Mouse (Mus musculus) hindbrain, embryonic 15.5 days (tissue): ENCODE results near the gene 5730596B20Rik. TPM values are rescaled to one million over a fixed set of nuclear protein-coding genes. Genes with fewer than 3 reads are reported as not detected.

Experiments used
- ATAC-seq: fragments of 200-750 bp; cut with Nextera tagmentation; 2 replicates; pipeline ENCODE4 v1.8.0; 2017; ENCODE audit warnings: low read depth, moderate number of reproducible peaks, moderate TSS enrichment; ENCODE audit not compliant: low FRiP score
- H3K27ac ChIP-seq: fragments of 300-500 bp; sonication (generic); replicated peaks from 2 replicates; pipeline ENCODE4 v1.5.1; 2015; ENCODE audit warnings: mild to moderate bottlenecking, inconsistent platforms
- H3K27me3 ChIP-seq: fragments of 300-500 bp; sonication (generic); 2 replicates; pipeline ENCODE4 v1.6.1; 2015; ENCODE audit warnings: control low read depth, inconsistent platforms
- H3K36me3 ChIP-seq: fragments of 300-500 bp; sonication (generic); 2 replicates; pipeline ENCODE4 v1.6.1; 2015; ENCODE audit warnings: control low read depth, inconsistent platforms
- H3K4me1 ChIP-seq: fragments of 300-500 bp; sonication (generic); replicated peaks from 2 replicates; pipeline ENCODE4 v1.6.1; 2015; ENCODE audit warnings: control low read depth, inconsistent platforms
- H3K4me2 ChIP-seq: fragments of 300-500 bp; sonication (generic); 2 replicates; pipeline ENCODE4 v1.6.1; 2015; ENCODE audit warnings: moderate library complexity, mild to moderate bottlenecking, inconsistent platforms
- H3K4me3 ChIP-seq: fragments of 300-500 bp; sonication (generic); 2 replicates; pipeline ENCODE4 v1.5.1; 2015; ENCODE audit warnings: mild to moderate bottlenecking, inconsistent platforms
- H3K9ac ChIP-seq: fragments of 300-500 bp; sonication (generic); 2 replicates; pipeline ENCODE4 v1.6.1; 2015; ENCODE audit warnings: inconsistent platforms
- H3K9me3 ChIP-seq: fragments of 300-500 bp; sonication (generic); 2 replicates; pipeline ENCODE4 v1.6.1; 2016; ENCODE audit warnings: control low read depth, inconsistent platforms
- WGBS: fragments of 180-500 bp; shearing (Covaris S2); methylation state at CpG from one replicate; pipeline ENCODE4 v1.1.7; 2015; 5-methylcytosine and 5-hydroxymethylcytosine counted together
- polyA plus RNA-seq: library from polyadenylated mRNA; unstranded; fragments of >200 nt; fragmentation: Nextera tagmentation; extraction: Ambion mirVana; gene quantifications from 2 replicates; pipeline ENCODE4 v1.2.1, GENCODE M21; 2015

Gene 5730596B20Rik
- polyA plus RNA-seq, 1 experiment from 2014 or later = 4.3 TPM

DNA sequence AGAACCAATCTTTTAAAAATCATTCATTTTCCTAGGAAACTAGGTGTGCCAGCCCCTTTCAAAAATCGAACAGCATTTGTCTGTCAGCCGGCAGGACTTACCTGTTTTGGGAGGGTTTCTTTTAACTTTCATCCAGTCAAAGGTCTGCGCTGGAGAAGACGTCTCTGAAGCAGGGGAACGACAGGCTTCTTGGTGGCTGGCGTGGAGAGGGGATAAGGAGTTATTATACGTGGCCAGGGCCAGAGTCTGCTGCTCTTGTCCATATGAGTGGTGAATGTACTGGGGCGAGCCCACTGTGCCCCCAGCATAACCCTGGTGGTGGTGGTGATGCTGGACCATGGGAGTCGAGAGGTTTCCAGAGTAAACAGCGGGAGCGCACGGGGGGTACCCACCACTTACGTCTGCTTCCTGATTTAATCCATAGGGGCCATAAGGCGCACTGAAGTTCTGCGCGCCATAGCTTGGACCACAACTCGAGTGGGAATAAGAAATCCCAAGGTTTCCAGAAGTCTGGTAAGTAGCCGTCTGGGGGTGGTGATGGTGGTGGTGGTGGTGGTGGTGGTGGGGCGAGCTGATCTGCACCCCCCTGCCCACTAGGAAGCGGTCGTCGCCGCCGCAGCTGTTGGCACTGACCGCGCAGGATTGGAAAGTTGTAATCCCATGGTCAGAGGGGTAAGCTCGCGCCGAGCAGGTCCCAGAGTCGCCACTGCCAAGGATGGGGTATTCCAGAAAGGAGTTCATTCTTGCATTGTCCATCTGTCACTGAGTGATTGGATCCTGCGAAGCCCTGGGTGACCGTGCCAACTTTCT, 19.6 kb upstream of the 5730596B20Rik start:
- peak overlapping the region; percentile 87 for H3K4me3 ChIP-seq
- H3K36me3 ChIP-seq = no peaks in the 10 kb centered on the region
- H3K4me1 ChIP-seq = peaks cover 31% of the 10 kb centered on the region
- peak overlapping the region; percentile 97 for H3K4me2 ChIP-seq
- no peak overlapping the region for H3K27ac ChIP-seq
- no peaks in the 10 kb centered on the region for H3K9me3 ChIP-seq
- H3K9ac ChIP-seq = peak overlapping the region; percentile 27; the same call in 1 of the 2 replicates
- WGBS = 2% methylated on average over 32 of the region's 32 CpGs
- ATAC-seq = no peak
- H3K27me3 ChIP-seq = peaks cover 50% of the 10 kb centered on the region

DNA sequence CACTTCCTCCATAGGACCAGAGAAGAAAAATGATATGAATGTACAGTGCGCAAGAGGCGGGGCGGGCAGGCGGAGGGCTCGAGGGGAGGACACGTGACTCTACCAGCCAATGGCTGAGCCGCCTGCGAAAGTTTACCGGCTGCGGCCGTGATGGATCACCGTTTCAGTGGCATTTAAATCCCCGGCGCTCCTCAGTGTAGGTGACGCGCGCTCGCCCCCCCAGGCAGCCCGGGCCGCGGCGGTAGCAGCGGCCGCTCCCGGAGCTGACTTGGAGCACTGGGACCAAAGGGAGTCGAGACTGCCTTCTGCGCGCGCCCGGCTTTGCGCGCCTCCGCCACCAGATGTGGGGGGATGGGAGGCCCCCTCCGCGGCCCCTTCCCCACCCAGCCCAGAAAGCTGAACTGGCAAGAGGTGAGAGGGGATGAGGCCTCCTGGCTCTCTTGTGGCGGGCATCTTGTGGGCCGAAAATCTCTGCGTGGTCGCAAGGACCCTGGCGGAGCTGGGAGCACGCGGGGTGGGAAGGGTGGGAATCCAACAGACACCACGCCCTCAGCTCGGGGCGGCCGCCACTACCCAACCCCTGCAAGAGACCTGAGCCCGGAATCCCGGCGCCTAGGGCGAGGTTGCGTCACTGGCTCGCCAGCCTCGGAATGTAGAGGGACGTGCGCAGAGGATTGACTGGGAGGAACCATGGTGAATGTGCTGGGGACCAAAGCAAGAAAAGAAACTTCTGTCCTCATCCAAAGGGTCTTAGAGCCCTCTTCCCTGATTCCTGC, 18.8 kb upstream of the 5730596B20Rik start, which contains the start of gene Hoxa1:
Gene Hoxa1, minus strand, starts transcription at position 42 of the 776 bp plus-strand sequence.
- Histone ChIP-seq H3K4me2 (peak within 1 kb of the TSS; percentile 97), H3K27ac (peak within 1 kb of the TSS; percentile 89), H3K4me3 (peak within 1 kb of the TSS; percentile 87), H3K4me1 (peaks cover 31% of the 10 kb centered on the region), H3K9ac (peak within 1 kb of the TSS; percentile 67), H3K36me3 (no peaks in the 10 kb centered on the region), H3K27me3 (peaks cover 44% of the 10 kb centered on the region), H3K9me3 (no peaks in the 10 kb centered on the region)
- under 1% methylated on average over 54 of the region's 55 CpGs for WGBS
- peak; percentile 92 for ATAC-seq

DNA sequence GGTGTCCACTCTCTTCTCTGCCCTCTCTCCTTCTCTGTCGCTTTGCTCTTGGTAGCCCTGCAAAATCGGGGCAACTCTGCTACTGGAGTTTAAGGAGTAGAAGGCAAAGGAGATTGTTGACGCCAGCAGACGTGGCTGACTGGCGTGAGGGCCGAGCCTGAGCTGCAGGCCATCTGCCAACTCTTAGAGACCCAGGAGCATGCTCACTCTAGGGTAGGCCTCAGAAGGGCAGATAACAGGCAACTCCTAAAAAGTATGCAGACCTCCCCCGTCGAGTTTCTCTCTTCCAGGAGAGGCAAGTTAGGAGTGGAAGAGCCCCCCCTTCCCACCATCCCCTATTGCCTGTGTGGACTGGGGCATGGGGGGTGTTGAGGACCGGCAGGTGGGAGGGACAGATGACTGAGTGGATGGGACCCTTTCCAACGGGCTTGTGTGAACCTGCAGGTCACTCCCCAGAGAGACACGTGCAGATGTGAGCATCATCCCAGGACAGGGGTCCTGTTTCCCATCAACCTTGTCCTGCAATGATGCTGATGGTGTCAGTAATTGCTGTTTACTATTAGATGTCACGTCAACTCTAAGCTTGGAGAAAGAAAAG, 18.0 kb upstream of the 5730596B20Rik start:
- peak overlapping the region; percentile 89 for H3K27ac ChIP-seq
- 1% methylated on average over 12 of the region's 12 CpGs for WGBS
- peak overlapping the region; percentile 67 for H3K9ac ChIP-seq
- peak overlapping the region; percentile 87 for H3K4me3 ChIP-seq
- peaks cover 37% of the 10 kb centered on the region for H3K27me3 ChIP-seq
- ATAC-seq = peak; percentile 5
- no peaks in the 10 kb centered on the region for H3K9me3 ChIP-seq
- H3K4me1 ChIP-seq = peaks cover 31% of the 10 kb centered on the region
- H3K4me2 ChIP-seq = peak overlapping the region; percentile 97
- no peaks in the 10 kb centered on the region for H3K36me3 ChIP-seq

DNA sequence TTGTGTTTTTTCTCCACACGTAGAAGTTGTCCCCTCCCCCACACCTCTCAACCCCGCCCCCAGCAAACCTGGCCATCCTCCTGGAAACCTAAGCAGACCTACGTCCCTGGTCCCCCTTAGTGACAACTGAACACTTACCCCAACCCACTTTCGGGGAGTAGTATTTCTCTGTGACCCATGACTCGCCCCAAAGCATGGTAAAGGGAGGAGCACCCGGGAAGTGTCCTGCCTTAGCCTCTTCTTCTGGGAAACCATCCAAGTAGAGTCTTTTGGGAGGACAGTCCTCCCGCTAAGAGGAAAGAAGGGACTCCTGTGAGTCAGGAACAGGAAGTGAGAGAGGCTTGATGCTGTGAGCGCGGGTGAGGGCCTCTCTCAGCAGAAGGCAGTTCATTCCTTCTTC, 17.3 kb upstream of the 5730596B20Rik start:
- peaks cover 31% of the 10 kb centered on the region for H3K4me1 ChIP-seq
- H3K4me3 ChIP-seq = peak overlapping the region; percentile 87
- H3K9me3 ChIP-seq = no peaks in the 10 kb centered on the region
- H3K27me3 ChIP-seq = peaks cover 30% of the 10 kb centered on the region
- peak overlapping the region; percentile 89 for H3K27ac ChIP-seq
- peak overlapping the region; percentile 67 for H3K9ac ChIP-seq
- no peaks in the 10 kb centered on the region for H3K36me3 ChIP-seq
- no peak for ATAC-seq
- WGBS = 5% methylated on average over 9 of the region's 9 CpGs
- peak overlapping the region; percentile 97 for H3K4me2 ChIP-seq

DNA sequence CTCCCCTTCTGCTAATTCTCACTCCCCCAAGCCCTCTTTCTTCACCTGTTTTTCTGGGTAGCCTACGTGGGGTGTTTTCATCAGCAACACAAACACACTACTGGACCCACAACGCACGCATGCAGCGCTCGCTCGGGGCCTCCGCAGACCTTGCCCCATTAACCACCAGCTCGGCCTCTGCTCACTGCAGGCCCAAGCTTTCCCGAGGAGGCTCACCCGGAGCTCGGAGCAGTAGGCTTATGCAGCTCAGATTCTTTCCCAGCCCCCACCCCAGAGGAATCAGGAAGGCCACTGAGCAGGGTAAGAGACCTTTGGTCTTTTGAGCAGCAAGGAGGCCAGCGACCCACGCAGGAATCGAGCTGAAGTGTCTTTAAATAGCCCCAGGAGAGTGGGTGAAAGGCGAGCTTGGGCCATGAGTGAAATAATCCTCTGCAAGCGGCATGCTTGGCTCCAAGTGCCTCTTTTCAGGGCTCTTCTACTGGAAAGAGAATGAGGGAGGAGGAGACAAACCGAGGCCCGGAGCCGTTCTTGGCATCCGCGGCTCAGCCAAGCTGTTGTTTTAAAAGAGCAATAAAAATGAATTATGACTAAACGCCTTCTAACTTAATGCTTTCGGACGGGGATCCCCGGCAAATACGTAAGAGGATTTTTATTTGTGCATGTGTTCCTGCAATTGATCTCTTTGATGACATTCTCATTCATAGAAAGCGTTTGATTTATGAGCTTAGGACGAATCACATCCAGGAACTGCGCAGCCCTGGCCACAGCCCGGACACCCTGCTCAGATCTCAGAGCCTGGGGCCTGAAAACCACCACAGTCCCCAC, 16.6 kb upstream of the 5730596B20Rik start:
- WGBS = 2% methylated on average over 30 of the region's 30 CpGs
- H3K27ac ChIP-seq = peak overlapping the region; percentile 89
- no peak for ATAC-seq
- H3K36me3 ChIP-seq = no peaks in the 10 kb centered on the region
- peaks cover 31% of the 10 kb centered on the region for H3K4me1 ChIP-seq
- peak overlapping the region; percentile 97 for H3K4me2 ChIP-seq
- peak overlapping the region; percentile 87 for H3K4me3 ChIP-seq
- peaks cover 23% of the 10 kb centered on the region for H3K27me3 ChIP-seq
- peak overlapping the region; percentile 67 for H3K9ac ChIP-seq
- no peaks in the 10 kb centered on the region for H3K9me3 ChIP-seq

DNA sequence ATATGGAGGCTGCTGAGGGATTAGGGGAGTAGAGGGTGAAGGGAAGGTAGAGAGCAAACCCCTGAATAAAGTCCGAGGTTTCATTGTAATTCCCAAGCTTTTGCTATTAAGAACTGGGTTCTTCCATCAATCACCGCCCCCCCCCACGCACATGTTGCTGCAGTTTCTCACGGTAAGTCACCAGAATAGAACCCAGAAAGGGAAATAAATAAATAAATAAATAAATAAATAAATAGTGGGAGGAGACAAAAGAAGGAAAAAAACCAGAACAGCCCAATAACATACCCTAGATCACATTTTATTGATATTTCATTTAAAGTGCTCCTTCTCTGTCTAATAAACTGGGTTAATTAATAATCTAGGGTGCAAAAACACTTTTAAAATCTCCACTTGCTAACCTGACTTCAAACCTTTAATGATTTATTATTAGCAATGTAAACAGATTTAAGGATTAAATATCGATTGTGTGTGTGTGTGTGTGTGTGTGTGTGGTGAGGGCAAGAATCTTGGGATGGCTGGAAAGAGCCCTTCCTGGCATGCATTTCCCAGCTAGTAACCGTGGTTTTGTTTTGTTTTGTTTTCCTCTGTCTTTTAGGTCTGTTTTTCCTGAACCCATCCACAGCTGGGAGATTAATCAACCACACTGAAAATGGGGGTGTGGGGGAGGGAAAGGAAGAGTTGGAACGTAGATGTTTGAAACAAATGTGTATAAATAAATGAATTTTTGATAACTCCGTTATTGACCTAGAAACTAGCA, 15.8 kb upstream of the 5730596B20Rik start:
- Histone ChIP-seq H3K4me2 (peak overlapping the region; percentile 97), H3K4me3 (peak overlapping the region; percentile 87), H3K4me1 (peaks cover 31% of the 10 kb centered on the region), H3K27ac (peak overlapping the region; percentile 95), H3K36me3 (no peaks in the 10 kb centered on the region), H3K27me3 (peaks cover 15% of the 10 kb centered on the region), H3K9me3 (no peaks in the 10 kb centered on the region), H3K9ac (peak overlapping the region; percentile 68)
- 4% methylated on average over 8 of the region's 8 CpGs for WGBS
- ATAC-seq = no peak

DNA sequence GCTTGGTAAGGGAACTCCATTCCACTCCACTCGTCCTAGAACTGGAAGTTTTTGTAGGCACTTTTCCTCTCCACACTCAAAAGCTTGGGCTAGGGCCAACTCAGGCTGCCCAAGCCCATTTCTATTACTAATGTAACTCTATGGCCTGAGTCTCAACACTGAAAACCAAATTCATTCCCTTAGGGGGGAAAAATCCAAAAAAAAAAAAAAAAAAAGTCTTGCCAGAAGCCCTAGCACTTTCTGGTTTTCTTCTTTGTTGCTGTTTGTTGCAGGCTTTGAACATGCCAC, 15.3 kb upstream of the 5730596B20Rik start:
- 6% methylated on average over 1 of the region's 1 CpGs for WGBS
- no peaks in the 10 kb centered on the region for H3K36me3 ChIP-seq
- H3K4me3 ChIP-seq = peak overlapping the region; percentile 87
- peak overlapping the region; percentile 95 for H3K27ac ChIP-seq
- peak overlapping the region; percentile 68 for H3K9ac ChIP-seq
- no peaks in the 10 kb centered on the region for H3K9me3 ChIP-seq
- H3K4me2 ChIP-seq = peak overlapping the region; percentile 97
- H3K27me3 ChIP-seq = peaks cover 10% of the 10 kb centered on the region
- peaks cover 31% of the 10 kb centered on the region for H3K4me1 ChIP-seq
- no peak for ATAC-seq

DNA sequence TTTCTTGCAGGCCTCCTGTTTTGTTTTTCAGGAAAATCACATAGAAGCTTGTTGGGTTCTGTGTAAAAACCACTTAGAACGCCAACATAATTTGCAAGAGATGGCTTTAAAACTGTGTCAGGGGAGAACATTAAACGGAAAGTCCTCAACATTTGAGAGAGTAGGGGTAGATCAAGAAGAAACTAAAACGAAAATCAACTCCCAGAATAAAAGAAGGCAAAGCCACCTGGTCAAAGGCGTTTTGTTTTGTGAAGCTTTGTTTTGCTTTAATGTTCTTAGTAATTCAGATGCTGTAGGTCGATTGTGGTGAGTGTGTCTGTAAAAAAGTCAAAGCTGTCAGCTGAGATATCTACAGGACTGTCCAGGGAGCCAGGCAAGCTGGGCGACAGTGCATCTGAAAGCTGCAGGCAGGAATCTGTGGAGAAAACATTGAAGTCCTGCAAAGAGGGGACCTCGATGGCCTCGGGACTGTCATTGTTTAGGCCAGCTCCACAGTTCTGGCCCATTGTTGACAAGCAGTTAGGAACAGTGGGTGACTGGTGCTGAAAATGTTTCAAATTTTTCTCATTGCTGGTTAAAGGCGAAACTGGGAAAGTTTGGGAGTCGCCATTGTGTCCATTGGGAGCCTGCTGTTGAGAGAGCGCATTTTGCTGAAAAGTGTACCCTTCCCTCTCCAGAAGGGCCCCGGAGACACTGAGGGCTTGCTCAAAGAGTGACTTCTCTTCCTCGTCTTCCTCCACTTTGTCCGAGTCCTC, 14.5 kb upstream of the 5730596B20Rik start:
- Histone ChIP-seq H3K27me3 (peaks cover 3% of the 10 kb centered on the region), H3K36me3 (no peaks in the 10 kb centered on the region), H3K9ac (peak overlapping the region; percentile 68), H3K9me3 (no peaks in the 10 kb centered on the region), H3K4me1 (peaks cover 27% of the 10 kb centered on the region), H3K4me3 (peak overlapping the region; percentile 87), H3K27ac (peak overlapping the region; percentile 95), H3K4me2 (peak overlapping the region; percentile 97)
- WGBS = 5% methylated on average over 14 of the region's 14 CpGs
- ATAC-seq = no peak

DNA sequence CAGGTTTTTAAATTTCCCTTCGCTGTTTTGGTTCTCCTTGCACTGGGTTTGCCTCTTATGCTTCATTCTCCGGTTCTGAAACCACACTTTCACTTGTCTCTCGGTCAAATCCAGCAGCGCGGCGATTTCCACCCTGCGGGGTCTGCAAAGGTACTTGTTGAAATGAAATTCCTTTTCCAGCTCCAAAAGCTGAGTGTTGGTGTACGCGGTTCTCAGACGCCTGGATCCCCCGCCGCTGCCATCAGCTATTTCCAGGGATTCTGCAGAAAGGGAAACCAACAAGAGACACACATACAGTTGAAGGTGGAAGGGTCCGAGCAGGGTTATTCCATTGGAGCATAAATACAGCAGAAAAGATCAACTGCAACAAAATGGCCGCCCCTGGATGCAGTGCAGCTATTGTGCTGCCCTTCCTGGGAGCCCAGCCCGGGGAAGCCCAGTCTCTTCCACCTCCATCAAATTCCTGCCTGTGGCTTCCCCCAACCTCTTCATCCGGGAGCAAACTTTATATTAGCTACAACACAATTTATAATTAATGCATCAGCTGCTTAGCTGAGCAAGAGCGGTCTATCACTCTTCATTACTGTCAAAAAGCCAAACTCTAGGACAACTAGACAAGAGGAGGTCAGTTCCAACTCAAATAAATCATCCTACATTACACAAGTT, 13.8 kb upstream of the 5730596B20Rik start:
- Histone ChIP-seq H3K4me1 (peaks cover 20% of the 10 kb centered on the region), H3K27me3 (peaks cover 2% of the 10 kb centered on the region; the same call in 1 of the 2 replicates), H3K9me3 (no peaks in the 10 kb centered on the region), H3K27ac (peak overlapping the region; percentile 95), H3K4me3 (peak overlapping the region; percentile 87), H3K4me2 (peak overlapping the region; percentile 97), H3K36me3 (no peaks in the 10 kb centered on the region), H3K9ac (peak overlapping the region; percentile 68)
- 2% methylated on average over 17 of the region's 17 CpGs for WGBS
- no peak for ATAC-seq

DNA sequence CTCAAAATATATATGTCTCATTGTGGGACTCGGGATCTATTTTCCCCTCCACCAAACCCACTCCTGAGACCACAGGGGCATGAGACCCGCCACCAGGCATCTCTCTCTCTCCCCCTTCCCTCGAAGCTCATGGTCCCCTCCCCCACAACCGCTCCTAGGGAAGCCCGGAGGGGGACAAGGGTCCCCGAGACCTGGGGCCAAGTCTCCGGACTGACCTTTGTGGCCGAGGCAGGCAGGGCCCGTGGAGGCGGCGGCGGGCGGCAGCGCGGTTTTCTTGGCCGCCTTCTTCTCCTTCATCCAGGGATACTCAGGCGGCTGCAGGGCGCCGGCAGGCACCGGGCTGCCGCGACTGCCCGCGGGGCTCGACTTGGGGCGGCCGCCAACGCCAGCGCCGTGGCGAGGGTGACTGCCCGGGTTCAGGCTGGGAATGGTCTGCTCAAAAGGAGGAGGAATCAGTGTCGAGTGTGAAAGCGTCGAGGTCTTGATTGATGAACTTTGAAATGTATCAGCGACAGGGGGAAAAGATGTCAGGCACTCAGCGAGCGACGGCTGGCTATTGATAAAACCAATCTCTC, 13.2 kb upstream of the 5730596B20Rik start:
- Histone ChIP-seq H3K4me1 (peaks cover 15% of the 10 kb centered on the region), H3K4me2 (peak overlapping the region; percentile 97), H3K9me3 (no peaks in the 10 kb centered on the region), H3K4me3 (peak overlapping the region; percentile 87), H3K36me3 (no peaks in the 10 kb centered on the region), H3K9ac (peak overlapping the region; percentile 68), H3K27ac (peak overlapping the region; percentile 95), H3K27me3 (peaks cover 2% of the 10 kb centered on the region; the same call in 1 of the 2 replicates)
- WGBS = under 1% methylated on average over 39 of the region's 39 CpGs
- ATAC-seq = no peak
